Mouse (Mus musculus) cerebellum, adult 2 months (tissue): Measurements from ENCODE around the gene Plekha5. TPM values are rescaled to one million over a fixed set of nuclear protein-coding genes. Genes with fewer than 3 reads are reported as not detected.
A peak's percentile ranks its signal among the peaks of the same experiment; 100 is the strongest.

ENCODE experiments used
- DNase-seq, 2 experiments: peaks; one replicate each; pipeline ENCODE4 v3.0.0; 2021
- H3K27ac ChIP-seq: fragments of 200-500 bp; 2 replicates; pipeline ENCODE4 v1.5.1; 2012; ENCODE audit warnings: low read length, control low read depth, inconsistent platforms; ENCODE audit not compliant: insufficient read depth
- H3K27me3 ChIP-seq: fragments of 200-500 bp; 2 replicates; pipeline ENCODE4 v1.6.1; 2012; ENCODE audit warnings: inconsistent platforms, mild to moderate bottlenecking, low read length, moderate library complexity; ENCODE audit not compliant: control insufficient read depth, insufficient read depth
- H3K4me1 ChIP-seq: fragments of 200-500 bp; 2 replicates; pipeline ENCODE4 v1.6.1; 2011; ENCODE audit warnings: low read length; ENCODE audit not compliant: control insufficient read depth, insufficient read depth
- H3K4me3 ChIP-seq: fragments of 200-500 bp; replicated peaks from 2 replicates; pipeline ENCODE3; 2011; ENCODE audit warnings: mild to moderate bottlenecking, low read depth, low read length, control low read depth; ENCODE audit not compliant: insufficient read depth
- CTCF ChIP-seq: fragments of 200-500 bp; IDR thresholded peaks from 2 replicates; pipeline ENCODE4 v1.5.1; 2011; ENCODE audit warnings: low read depth, mild to moderate bottlenecking, control low read depth, low read length, moderate library complexity, borderline replicate concordance; ENCODE audit not compliant: insufficient read depth
- POLR2A ChIP-seq: fragments of 200-500 bp; IDR thresholded peaks from 2 replicates; pipeline ENCODE4 v1.6.1; 2011; ENCODE audit warnings: low read length, control low read depth, borderline replicate concordance; ENCODE audit not compliant: insufficient read depth
- WGBS: fragments of 180-500 bp; shearing (Covaris S2); methylation state at CpG from one replicate; pipeline ENCODE4 v1.1.7; 2018; 5-methylcytosine and 5-hydroxymethylcytosine counted together
- polyA plus RNA-seq: library from polyadenylated mRNA; depleted of rRNA; stranded (reverse); fragments of >200 nt; gene quantifications from 2 replicates; pipeline ENCODE4 v1.2.3, GENCODE M21; 2012

The Plekha5 gene
- polyA plus RNA-seq, 1 experiment = 118 TPM

DNA sequence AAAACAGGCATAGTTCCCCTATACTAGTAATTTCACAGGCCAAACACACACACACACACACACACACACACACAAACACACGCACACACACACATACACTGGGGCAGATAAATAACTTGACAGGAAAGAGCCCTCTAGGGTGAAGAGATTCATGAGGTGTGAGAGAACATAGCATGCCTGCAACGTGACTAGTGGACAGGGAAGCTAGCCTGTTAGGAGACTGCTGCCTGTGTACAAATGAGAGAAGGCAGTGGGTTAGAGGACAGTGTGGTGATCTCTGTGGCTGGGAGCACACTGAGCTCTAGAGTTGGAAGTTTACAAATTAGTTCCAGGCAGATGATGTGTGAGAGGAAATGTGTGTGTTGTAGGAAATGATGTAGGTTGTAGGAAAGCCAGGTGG lies 53.1 kb downstream of the Plekha5 start:
- TF ChIP-seq POLR2A (no peak), CTCF (no peak)
- Histone ChIP-seq H3K27ac (peak overlapping the region; percentile 0; the same call in 1 of the 2 replicates), H3K4me3 (no peak overlapping the region), H3K27me3 (no peaks in the 10 kb centered on the region), H3K4me1 (peaks cover 32% of the 10 kb centered on the region)
- no peak for DNase-seq
- 52% methylated on average over 2 of the region's 2 CpGs for WGBS

DNA sequence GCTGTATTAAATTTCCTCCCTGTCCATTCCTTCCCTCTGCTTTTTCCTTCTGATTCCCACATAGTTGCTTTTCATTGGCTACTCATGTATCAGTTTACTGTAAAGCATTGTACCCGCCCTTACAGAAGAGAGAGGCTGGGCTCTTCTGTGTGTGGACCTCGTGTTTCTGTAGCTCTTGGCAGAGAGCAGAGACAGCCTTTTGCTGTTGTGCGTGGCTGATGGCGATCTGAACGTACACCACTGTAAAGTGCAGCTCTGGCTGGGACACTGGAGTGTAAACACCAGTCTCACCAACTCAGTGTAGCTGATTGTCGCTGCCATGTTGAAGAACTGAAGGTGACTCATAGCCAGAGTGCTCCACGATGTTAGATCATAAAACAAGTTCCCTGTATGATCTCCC lies 54.2 kb downstream of the Plekha5 start:
- 0 out of 2 replicates have a peak overlapping the region, but pooled peaks have one; percentile 47 for H3K27ac ChIP-seq
- DNase-seq = no peak
- no peak for TF ChIP-seq CTCF
- TF ChIP-seq POLR2A = no peak
- peaks cover 34% of the 10 kb centered on the region for H3K4me1 ChIP-seq
- no peaks in the 10 kb centered on the region for H3K27me3 ChIP-seq
- WGBS = 27% methylated on average over 7 of the region's 7 CpGs
- no peak overlapping the region for H3K4me3 ChIP-seq

DNA sequence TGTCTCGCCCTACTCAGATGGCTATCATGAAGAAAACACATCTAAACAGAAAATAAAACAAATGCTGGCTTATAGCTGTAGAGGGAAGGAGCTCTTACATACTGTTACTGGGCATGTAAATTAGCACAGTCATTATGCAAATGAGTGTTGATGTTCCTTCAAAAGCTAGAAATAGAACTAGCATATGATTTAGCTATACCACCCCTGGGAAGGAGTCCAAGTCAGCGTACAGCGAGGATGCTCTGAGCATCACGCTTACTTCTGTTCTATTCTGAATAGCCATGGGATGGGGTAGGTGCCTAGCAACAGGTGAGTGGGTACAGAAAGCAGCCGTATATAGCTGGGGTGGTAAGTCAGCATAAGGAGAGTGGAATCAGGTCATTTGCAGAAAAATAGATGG lies 55.1 kb downstream of the Plekha5 start:
- WGBS = 57% methylated on average over 5 of the region's 5 CpGs
- no peak for DNase-seq
- Histone ChIP-seq H3K4me1 (peaks cover 43% of the 10 kb centered on the region), H3K4me3 (no peak overlapping the region), H3K27me3 (no peaks in the 10 kb centered on the region), H3K27ac (no peak overlapping the region)
- TF ChIP-seq CTCF (no peak), POLR2A (no peak)

DNA sequence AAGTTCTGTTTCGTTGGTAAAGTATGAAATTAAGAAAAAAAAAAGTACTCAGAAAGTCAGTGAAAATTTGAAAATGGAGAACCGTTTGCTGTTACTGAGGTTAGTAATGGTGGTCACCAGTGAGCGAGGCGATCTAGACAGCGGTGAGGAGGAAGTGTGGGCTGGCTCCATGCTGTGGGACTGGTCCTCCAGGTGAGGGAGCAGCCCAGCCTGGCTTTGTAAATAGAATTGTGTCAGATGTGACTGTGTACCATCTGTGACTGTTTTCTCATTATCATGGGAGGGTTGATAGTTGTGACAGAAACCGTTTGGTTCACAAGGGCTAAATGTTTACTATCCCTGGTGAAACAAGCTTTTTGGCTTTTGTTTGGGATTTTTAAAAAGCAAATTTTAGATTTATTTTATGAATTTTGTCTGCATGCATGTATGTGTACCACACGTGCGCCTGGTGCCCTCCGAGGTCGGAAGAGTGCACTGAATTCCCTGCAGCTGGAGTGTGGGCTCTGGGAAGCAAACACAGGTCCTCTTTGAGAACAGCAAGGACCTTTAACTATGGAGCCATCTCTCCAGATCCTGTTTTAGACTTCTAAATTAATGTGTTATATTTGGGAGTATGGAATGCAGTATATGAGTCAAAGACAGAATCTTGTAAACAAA lies 56.7 kb downstream of the Plekha5 start:
- Histone ChIP-seq H3K27me3 (no peaks in the 10 kb centered on the region), H3K4me3 (no peak overlapping the region), H3K4me1 (peaks cover 49% of the 10 kb centered on the region), H3K27ac (peak overlapping the region; percentile 78)
- TF ChIP-seq CTCF (no peak), POLR2A (no peak)
- WGBS = 47% methylated on average over 10 of the region's 10 CpGs
- peak; percentile 46 to 72 for DNase-seq

DNA sequence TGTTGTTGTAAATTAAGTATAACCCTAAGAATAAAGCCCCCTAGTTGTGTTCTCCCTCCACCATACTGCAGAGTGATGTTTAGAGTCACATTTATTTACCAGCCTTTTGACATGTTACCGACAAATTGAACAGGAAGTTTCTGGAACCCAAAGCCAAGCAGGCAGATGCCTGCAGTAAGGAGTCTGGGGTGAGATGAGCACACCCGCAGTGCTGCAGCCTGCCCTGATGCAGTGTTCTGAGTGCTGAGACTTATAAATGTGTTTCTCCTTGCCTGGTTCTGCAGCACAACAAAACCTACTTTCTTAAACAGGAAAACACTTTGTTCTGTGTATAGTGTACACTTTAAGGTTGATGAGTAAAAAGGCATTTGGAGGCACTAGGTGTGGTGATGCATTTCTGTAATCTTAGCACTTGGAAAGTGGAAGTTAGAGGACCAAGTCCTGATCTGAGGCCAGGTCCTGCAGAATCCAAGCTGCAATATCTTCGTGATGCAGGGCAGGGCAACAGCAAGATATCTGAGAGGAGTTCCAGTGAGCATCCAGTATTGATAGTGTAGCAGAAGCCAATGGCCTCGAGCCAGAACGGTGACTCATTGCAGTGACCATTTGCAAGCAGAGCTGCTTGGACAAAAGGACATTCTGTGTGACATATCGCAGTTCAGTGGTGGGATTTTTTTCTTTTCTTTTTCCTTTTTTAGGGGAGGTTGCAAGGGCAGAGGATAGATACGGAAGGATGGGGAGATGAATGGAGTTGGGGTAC lies 58.0 kb downstream of the Plekha5 start:
- H3K27ac ChIP-seq = peak overlapping the region; percentile 32
- no peaks in the 10 kb centered on the region for H3K27me3 ChIP-seq
- DNase-seq = peak; percentile 93 to 95
- WGBS = 6% methylated on average over 7 of the region's 7 CpGs
- no peak overlapping the region for H3K4me3 ChIP-seq
- H3K4me1 ChIP-seq = peaks cover 44% of the 10 kb centered on the region
- TF ChIP-seq POLR2A = peak; percentile 42; the same call in 1 of the 2 replicates
- TF ChIP-seq CTCF = no peak

DNA sequence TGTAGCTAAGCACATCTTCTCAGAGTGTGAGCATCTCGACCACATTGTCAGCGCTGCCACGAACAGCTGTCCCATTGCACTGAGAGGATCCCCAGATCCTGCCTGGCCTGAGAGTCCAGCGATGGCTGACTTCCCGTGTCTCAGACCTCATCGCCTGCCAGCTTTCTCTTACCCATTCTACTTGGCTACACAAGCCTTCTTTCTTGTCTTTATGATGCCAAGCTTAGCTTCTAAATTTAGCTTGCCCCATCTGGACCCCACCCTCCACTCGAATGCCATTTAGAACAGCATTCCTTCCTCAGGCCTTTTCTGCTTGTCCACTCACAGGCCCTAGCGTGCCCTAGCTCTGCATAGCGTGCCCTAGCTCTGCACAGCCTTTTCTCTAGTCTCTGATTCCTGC lies 60.3 kb downstream of the Plekha5 start:
- H3K4me1 ChIP-seq = peaks cover 33% of the 10 kb centered on the region
- peak overlapping the region; percentile 71 for H3K27ac ChIP-seq
- TF ChIP-seq POLR2A (0 out of 2 replicates have a peak, but pooled peaks have one; percentile 15), CTCF (no peak)
- DNase-seq = peak; percentile 77 to 82
- H3K27me3 ChIP-seq = no peaks in the 10 kb centered on the region
- no peak overlapping the region for H3K4me3 ChIP-seq
- WGBS = 4% methylated on average over 9 of the region's 9 CpGs

DNA sequence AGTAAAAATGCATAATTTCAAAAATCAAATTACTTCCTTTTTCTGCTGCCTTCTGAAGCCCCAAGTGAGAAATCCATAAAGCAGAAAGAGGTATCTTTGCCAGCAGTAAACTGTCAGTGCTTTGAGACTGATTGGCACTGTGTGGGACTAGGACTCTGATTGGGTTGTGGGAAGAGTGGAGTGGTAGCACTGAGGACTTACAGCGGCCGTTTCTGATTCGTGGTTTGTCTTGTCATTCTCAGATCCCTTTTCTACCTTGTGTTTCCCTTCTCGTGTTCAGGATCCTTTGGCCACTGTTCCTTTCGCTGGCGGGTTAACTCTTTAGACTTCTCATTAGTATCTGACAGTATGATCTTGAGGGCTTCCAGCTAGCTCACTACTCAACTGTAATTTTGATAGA lies 61.8 kb downstream of the Plekha5 start:
- Histone ChIP-seq H3K27me3 (no peaks in the 10 kb centered on the region), H3K4me3 (no peak overlapping the region), H3K27ac (no peak overlapping the region), H3K4me1 (peaks cover 28% of the 10 kb centered on the region)
- WGBS = 85% methylated on average over 6 of the region's 6 CpGs
- TF ChIP-seq POLR2A (no peak), CTCF (no peak)
- DNase-seq = no peak

DNA sequence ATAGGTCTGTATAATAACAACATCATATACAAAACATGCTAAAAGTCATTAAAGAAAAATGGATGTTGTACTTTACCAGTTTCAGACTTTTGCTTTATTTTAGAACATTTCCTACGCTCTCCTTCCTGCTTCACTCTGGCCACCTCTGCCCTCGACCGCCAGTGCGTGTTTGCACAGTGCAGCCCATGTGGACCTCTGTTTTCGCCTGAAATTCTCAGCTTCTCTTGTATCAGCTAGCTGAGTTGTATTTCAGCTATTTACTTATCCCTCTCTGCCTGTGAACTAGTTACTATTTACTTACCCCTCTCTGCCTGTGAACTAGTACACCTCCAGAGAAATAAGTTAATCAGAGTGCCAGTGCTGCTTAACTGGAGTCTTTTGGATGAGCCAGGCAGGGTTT lies 62.8 kb downstream of the Plekha5 start:
- peaks cover 24% of the 10 kb centered on the region for H3K4me1 ChIP-seq
- no peak for TF ChIP-seq CTCF
- no peak for TF ChIP-seq POLR2A
- H3K27me3 ChIP-seq = no peaks in the 10 kb centered on the region
- 97% methylated on average over 5 of the region's 5 CpGs for WGBS
- no peak overlapping the region for H3K4me3 ChIP-seq
- no peak for DNase-seq
- H3K27ac ChIP-seq = no peak overlapping the region
